Mouse (Mus musculus) embryonic facial prominence, embryonic 13.5 days (tissue): ENCODE results near the gene Anapc5. TPM values are rescaled to one million over a fixed set of nuclear protein-coding genes. Genes with fewer than 3 reads are reported as not detected.

ENCODE experiments used
- ATAC-seq: fragments of 200-750 bp; cut with Nextera tagmentation; 2 replicates; pipeline ENCODE4 v1.8.0; 2017; ENCODE audit warnings: low read depth; ENCODE audit not compliant: insufficient number of reproducible peaks, insufficient read depth, low FRiP score, low TSS enrichment
- H3K27ac ChIP-seq: fragments of 300-500 bp; sonication (generic); 2 replicates; pipeline ENCODE4 v1.5.1; 2015; ENCODE audit warnings: moderate library complexity, mild to moderate bottlenecking, inconsistent platforms
- H3K27me3 ChIP-seq: fragments of 300-500 bp; sonication (generic); 2 replicates; pipeline ENCODE4 v1.6.1; 2015; ENCODE audit warnings: mild to moderate bottlenecking, inconsistent platforms
- H3K36me3 ChIP-seq: fragments of 300-500 bp; sonication (generic); 2 replicates; pipeline ENCODE4 v1.6.1; 2015; ENCODE audit warnings: mild to moderate bottlenecking, inconsistent platforms
- H3K4me1 ChIP-seq: fragments of 300-500 bp; sonication (generic); 2 replicates; pipeline ENCODE4 v1.6.1; 2015; ENCODE audit warnings: inconsistent platforms
- H3K4me2 ChIP-seq: fragments of 300-500 bp; sonication (generic); 2 replicates; pipeline ENCODE4 v1.6.1; 2015; ENCODE audit warnings: moderate library complexity, mild to moderate bottlenecking, inconsistent platforms
- H3K4me3 ChIP-seq: fragments of 300-500 bp; sonication (generic); 2 replicates; pipeline ENCODE4 v1.5.1; 2015; ENCODE audit warnings: mild to moderate bottlenecking, inconsistent platforms
- H3K9ac ChIP-seq: fragments of 300-500 bp; sonication (generic); 2 replicates; pipeline ENCODE4 v1.6.1; 2015; ENCODE audit warnings: mild to moderate bottlenecking, inconsistent platforms
- H3K9me3 ChIP-seq: fragments of 300-500 bp; sonication (generic); 2 replicates; pipeline ENCODE4 v1.6.1; 2016; ENCODE audit warnings: inconsistent platforms
- WGBS: fragments of 180-500 bp; shearing (Covaris S2); methylation state at CpG from one replicate; pipeline ENCODE4 v1.1.7; 2015; ENCODE audit warnings: mixed read lengths; 5-methylcytosine and 5-hydroxymethylcytosine counted together
- polyA plus RNA-seq: library from polyadenylated mRNA; unstranded; fragments of >200 nt; fragmentation: Nextera tagmentation; extraction: Ambion mirVana; gene quantifications from 2 replicates; pipeline ENCODE4 v1.2.1, GENCODE M21; 2015

Anapc5 gene
- polyA plus RNA-seq, 1 experiment from 2014 or later: 454 TPM

- Histone ChIP-seq H3K27ac (no peak overlapping the region), H3K27me3 (no peaks in the 10 kb centered on the region), H3K9me3 (no peaks in the 10 kb centered on the region), H3K36me3 (peaks cover 88% of the 10 kb centered on the region), H3K9ac (no peak overlapping the region), H3K4me1 (peaks cover 25% of the 10 kb centered on the region), H3K4me2 (no peak overlapping the region), H3K4me3 (no peak overlapping the region)
- no peak for ATAC-seq
- WGBS: 78% methylated on average over 17 of the region's 17 CpGs
Observed at GRCm38 (mm10) chr5:122798557-122799378, 22.4 kb downstream of the Anapc5 start.

DNA sequence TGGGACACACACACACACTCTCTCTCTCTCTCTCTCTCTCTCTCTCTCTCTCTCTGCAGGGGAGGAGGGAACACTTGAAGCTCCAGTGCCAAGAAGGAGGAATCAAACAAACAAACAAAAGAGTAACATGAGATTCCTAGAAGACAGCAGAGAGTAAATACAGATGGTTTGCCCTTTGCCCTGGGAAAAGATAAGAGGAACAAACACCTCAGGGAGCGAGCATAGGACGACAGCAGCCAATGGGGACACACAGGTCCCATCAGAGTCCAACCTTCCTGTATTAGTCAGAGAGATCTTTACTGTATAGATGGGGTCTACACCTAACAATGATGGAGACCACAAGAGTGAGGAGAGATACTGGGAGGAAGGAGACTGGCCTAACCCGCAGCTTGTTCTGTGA, 23.3 kb downstream of the Anapc5 start:
- 84% methylated on average over 3 of the region's 3 CpGs for WGBS
- Histone ChIP-seq H3K4me3 (no peak overlapping the region), H3K27me3 (no peaks in the 10 kb centered on the region), H3K9ac (no peak overlapping the region), H3K9me3 (no peaks in the 10 kb centered on the region), H3K4me1 (peaks cover 25% of the 10 kb centered on the region), H3K36me3 (peaks cover 92% of the 10 kb centered on the region), H3K4me2 (no peak overlapping the region), H3K27ac (no peak overlapping the region)
- ATAC-seq: no peak

DNA sequence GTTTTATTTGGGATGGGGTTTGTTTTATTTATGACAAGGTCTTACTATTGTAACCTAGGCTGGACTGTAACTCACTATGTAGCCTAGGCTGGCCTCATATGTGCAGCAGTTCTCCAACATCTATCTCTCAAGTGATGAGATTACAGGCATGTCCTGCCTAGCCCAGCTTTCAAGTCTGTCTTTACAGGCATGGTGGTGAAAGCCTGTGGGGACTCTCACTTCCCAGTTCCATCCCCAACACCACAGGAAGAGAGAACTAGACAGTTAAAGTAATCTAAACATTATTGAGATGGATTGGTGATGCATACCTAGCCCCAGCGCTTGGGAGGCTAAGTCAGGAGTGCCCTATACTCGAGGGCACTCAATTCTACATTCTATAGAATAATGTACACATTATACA, 32.4 kb downstream of the Anapc5 start:
- no peak overlapping the region for H3K4me3 ChIP-seq
- H3K9me3 ChIP-seq: no peaks in the 10 kb centered on the region
- no peak for ATAC-seq
- peaks cover 64% of the 10 kb centered on the region for H3K36me3 ChIP-seq
- H3K27ac ChIP-seq: no peak overlapping the region
- H3K4me2 ChIP-seq: no peak overlapping the region
- H3K9ac ChIP-seq: no peak overlapping the region
- 89% methylated on average over 2 of the region's 2 CpGs for WGBS
- peaks cover 28% of the 10 kb centered on the region for H3K4me1 ChIP-seq
- H3K27me3 ChIP-seq: no peaks in the 10 kb centered on the region

GRCm38 (mm10) chr5:122786035-122786819, 34.9 kb downstream of the Anapc5 start:
- WGBS: 45% methylated on average over 12 of the region's 12 CpGs
- Histone ChIP-seq H3K9ac (no peak overlapping the region), H3K27ac (peak overlapping the region; percentile 73), H3K9me3 (no peaks in the 10 kb centered on the region), H3K27me3 (no peaks in the 10 kb centered on the region), H3K4me3 (no peak overlapping the region), H3K36me3 (peaks cover 41% of the 10 kb centered on the region), H3K4me1 (peaks cover 28% of the 10 kb centered on the region), H3K4me2 (peak overlapping the region; percentile 20; the same call in 1 of the 2 replicates)
- ATAC-seq: no peak

- H3K4me3 ChIP-seq: no peak overlapping the region
- no peaks in the 10 kb centered on the region for H3K27me3 ChIP-seq
- no peak for ATAC-seq
- peaks cover 23% of the 10 kb centered on the region for H3K36me3 ChIP-seq
- 50% methylated on average over 14 of the region's 14 CpGs for WGBS
- H3K4me1 ChIP-seq: peaks cover 34% of the 10 kb centered on the region
- H3K9me3 ChIP-seq: no peaks in the 10 kb centered on the region
- H3K4me2 ChIP-seq: no peak overlapping the region
- H3K9ac ChIP-seq: no peak overlapping the region
- H3K27ac ChIP-seq: peak overlapping the region; percentile 7; the same call in 1 of the 2 replicates
Observed at GRCm38 (mm10) chr5:122783726-122784406, 37.3 kb downstream of the Anapc5 start.

DNA sequence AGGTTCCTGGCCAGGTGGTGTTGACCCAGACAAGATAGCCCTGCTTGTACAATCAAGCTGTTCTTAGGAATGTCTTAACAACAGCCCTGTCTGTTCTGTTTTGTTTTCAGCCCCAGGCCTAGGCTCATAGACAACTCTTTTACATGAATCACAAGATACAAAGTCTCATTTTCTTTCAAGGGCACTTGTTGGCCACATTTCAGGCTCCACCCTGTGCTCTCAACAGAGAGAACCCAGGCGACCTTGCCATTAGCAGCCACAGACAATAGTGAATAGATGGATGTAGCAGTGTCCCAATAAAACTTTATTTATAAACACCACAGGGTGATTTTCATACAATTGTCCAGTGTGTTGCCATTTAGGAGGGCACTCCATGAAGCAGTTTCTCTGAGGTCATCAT, 39.1 kb downstream of the Anapc5 start:
- ATAC-seq: no peak
- no peaks in the 10 kb centered on the region for H3K27me3 ChIP-seq

GRCm38 (mm10) chr5:122780791-122781432, 40.2 kb downstream of the Anapc5 start:
- Histone ChIP-seq H3K4me1 (peaks cover 33% of the 10 kb centered on the region; the same call in 1 of the 2 replicates), H3K9me3 (no peaks in the 10 kb centered on the region), H3K36me3 (no peaks in the 10 kb centered on the region), H3K4me2 (no peak overlapping the region), H3K9ac (no peak overlapping the region), H3K4me3 (no peak overlapping the region), H3K27ac (no peak overlapping the region), H3K27me3 (no peaks in the 10 kb centered on the region)
- no peak for ATAC-seq
- 88% methylated on average over 19 of the region's 19 CpGs for WGBS

More for the DNA sequence above, 39.1 kb downstream of the Anapc5 start:
- no peak overlapping the region for H3K4me2 ChIP-seq
- WGBS: 62% methylated on average over 1 of the region's 1 CpGs
- peaks cover 6% of the 10 kb centered on the region for H3K36me3 ChIP-seq
- peaks cover 43% of the 10 kb centered on the region for H3K4me1 ChIP-seq
- no peak overlapping the region for H3K4me3 ChIP-seq
- no peak overlapping the region for H3K27ac ChIP-seq
- H3K9me3 ChIP-seq: no peaks in the 10 kb centered on the region
- no peak overlapping the region for H3K9ac ChIP-seq

GRCm38 (mm10) chr5:122779277-122779834, 41.8 kb downstream of the Anapc5 start, which contains the start of gene Camkk2:
Gene Camkk2 (minus strand): TSS chr5:122779409.
- WGBS: 0% methylated on average over 59 of the region's 63 CpGs

DNA sequence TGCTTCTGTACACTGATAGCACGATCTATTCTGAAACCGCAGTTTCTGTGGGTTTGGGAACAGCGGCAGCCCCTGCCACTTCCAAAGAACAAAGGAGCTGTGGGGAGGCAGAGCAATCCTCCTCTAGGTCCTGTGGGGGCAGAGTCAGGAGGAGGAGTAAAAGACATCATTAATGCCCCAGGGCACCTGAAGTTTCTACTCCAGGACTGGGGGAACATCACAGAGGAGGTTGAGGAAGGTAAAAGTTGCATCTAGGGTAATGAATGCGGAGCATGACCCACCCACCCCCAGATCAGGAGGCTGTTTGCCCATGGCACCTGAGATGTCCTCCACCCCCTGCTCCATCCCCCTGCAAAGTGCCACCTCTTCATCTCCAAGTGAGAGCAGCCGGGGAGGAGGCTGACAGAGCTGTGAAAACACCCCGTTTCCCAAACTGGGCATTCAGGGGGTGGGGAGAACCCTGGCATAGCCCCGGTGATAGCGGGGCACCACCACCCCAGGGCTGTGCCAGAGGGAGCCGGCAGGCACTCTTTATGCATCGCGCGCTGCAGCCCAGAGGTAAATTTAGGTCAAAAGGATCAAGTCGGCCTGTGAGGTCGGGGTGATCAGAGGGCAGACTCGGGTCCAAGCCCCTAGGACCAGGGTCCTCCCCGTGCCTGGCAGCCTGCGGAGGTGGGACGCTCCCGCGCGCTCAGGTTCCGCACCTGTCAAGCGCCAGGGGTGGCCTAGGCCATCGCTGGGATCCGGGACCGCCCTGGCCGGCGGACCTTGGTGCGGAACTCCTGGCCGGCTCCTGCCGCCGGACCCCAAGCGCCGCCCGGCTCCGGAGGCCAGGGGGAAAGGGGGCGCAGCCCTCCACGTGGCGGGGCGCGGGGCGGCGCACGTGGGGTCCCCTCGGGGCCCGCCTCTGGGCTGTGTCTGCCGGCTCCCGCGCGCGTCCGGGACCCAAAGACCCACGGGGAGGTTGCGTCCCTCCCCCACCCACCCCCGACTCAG, 42.6 kb downstream of the Anapc5 start:
- H3K9me3 ChIP-seq: no peaks in the 10 kb centered on the region
- H3K27me3 ChIP-seq: no peaks in the 10 kb centered on the region
- peak; percentile 38 for ATAC-seq
- H3K9ac ChIP-seq: peak overlapping the region; percentile 83
- H3K4me1 ChIP-seq: peaks cover 16% of the 10 kb centered on the region; the same call in 1 of the 2 replicates
- H3K36me3 ChIP-seq: no peaks in the 10 kb centered on the region
- peak overlapping the region; percentile 77 for H3K27ac ChIP-seq
- H3K4me2 ChIP-seq: peak overlapping the region; percentile 92
- under 1% methylated on average over 54 of the region's 55 CpGs for WGBS
- H3K4me3 ChIP-seq: peak overlapping the region; percentile 77

More at GRCm38 (mm10) chr5:122779277-122779834, 41.8 kb downstream of the Anapc5 start, which contains the start of gene Camkk2:
- Histone ChIP-seq H3K9me3 (no peaks in the 10 kb centered on the region), H3K36me3 (no peaks in the 10 kb centered on the region), H3K4me1 (peaks cover 22% of the 10 kb centered on the region; the same call in 1 of the 2 replicates), H3K27ac (peak within 1 kb of the TSS; percentile 77), H3K27me3 (no peaks in the 10 kb centered on the region), H3K4me3 (peak within 1 kb of the TSS; percentile 77), H3K4me2 (peak within 1 kb of the TSS; percentile 92), H3K9ac (peak within 1 kb of the TSS; percentile 83)
- peak; percentile 79 for ATAC-seq

DNA sequence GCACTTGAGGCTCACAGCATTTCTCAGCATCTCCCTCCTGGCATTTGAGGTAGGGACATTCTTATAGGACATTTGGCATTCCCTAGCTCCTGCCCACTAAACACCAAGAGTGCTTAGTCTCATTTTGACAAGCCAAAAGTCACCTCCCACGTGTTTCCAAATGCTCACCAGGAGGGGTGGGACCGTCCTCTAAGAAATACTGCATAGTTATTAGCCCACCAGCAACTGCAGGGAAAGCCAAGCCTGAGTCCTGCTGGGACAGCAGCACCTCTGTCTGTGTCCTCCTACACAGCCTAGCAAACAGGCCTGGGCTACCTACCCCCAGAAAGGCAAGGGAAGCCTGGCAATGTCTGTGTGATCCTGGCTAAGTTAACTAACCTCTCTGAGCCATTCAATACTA, 43.8 kb downstream of the Anapc5 start:
- H3K9me3 ChIP-seq: no peaks in the 10 kb centered on the region
- peaks cover 16% of the 10 kb centered on the region; the same call in 1 of the 2 replicates for H3K4me1 ChIP-seq
- no peak overlapping the region for H3K27ac ChIP-seq
- no peak overlapping the region for H3K4me2 ChIP-seq
- peaks cover 9% of the 10 kb centered on the region; the same call in 1 of the 2 replicates for H3K36me3 ChIP-seq
- H3K4me3 ChIP-seq: no peak overlapping the region
- no peak overlapping the region for H3K9ac ChIP-seq
- 45% methylated on average over 2 of the region's 2 CpGs for WGBS
- no peak for ATAC-seq
- no peaks in the 10 kb centered on the region for H3K27me3 ChIP-seq
